ENCODE assay signal across 16 mouse cellular contexts in genomic region chr1:91914648-91915047, GRCm38 (mm10).
DNase-seq lines count a peak whose midpoint lies in the region; TF ChIP-seq lines count a peak whose summit lies in the region.
"Had no signal": no experiment of that assay in that cellular context is flagged by ENCODE, and none has a peak within 500 bp of the region (broad histone marks: within the 10 kb centered on the region; RNA-seq: fewer than 3 reads in every experiment).

No protein-coding gene starts in this region.

- WGBS in kidney, adult 2 months = 41% methylated on average over 3 of the region's 3 CpGs

- DNase-seq in cerebellum, postnatal 10 days = peak; percentile 37 to 38
- DNase-seq in cerebellum, adult 9-10 months = no peak
- DNase-seq in kidney, adult 2 months = peak; percentile 42
- DNase-seq in kidney, adult 8-10 months = no peak
- DNase-seq in mesoderm, embryonic 11.5 days (ENCODE audit: low read depth, low spot score) = peak; percentile 16
- no peak for DNase-seq in cerebellum, adult 11 months
- no peak for DNase-seq in left cerebral cortex, adult 11 months (ENCODE audit: low spot score)
- DNase-seq: cerebellum, adult 11-12 months; lung, postnatal 4 days; midbrain, embryonic 14.5 days; spleen, adult 18-20 months; thymus, postnatal 4 days had no signal

- no peaks in the 10 kb centered on the region for H3K27me3 ChIP-seq in kidney, adult 2 months (replicated peaks; ENCODE audit: control insufficient read depth, insufficient read depth, low read length)
- no peaks in the 10 kb centered on the region for H3K27me3 ChIP-seq in E14TG2a.4 (ENCODE audit: insufficient read depth, low read length)
- H3K27me3 ChIP-seq: neural tube, embryonic 12.5 days had no signal

- no peaks in the 10 kb centered on the region for H3K9me3 ChIP-seq in E14TG2a.4 (ENCODE audit: low read length)
- H3K9me3 ChIP-seq: neural tube, embryonic 12.5 days had no signal

- H3K4me1 ChIP-seq in kidney, adult 2 months (ENCODE audit: control insufficient read depth, insufficient read depth, low read length) = no peaks in the 10 kb centered on the region
- peaks cover 56% of the 10 kb centered on the region for H3K4me1 ChIP-seq in E14TG2a.4 (replicated peaks; ENCODE audit: low read depth, low read length)
- H3K4me1 ChIP-seq: neural tube, embryonic 12.5 days had no signal

- no peak for TF ChIP-seq CTCF in kidney, adult 2 months (conservative IDR thresholded peaks at IDR 0.05; ENCODE audit: insufficient read depth, insufficient read length, low read depth, low read length)
- no peak for TF ChIP-seq CTCF in E14TG2a.4 (conservative IDR thresholded peaks at IDR 0.05; ENCODE audit: low read length)

- no peak for TF ChIP-seq POLR2A in kidney, adult 2 months (IDR thresholded peaks at IDR 0.05; ENCODE audit: low read depth, low read length)

- H3K36me3 ChIP-seq in kidney, adult 2 months (ENCODE audit: control insufficient read depth, insufficient read depth, low read length) = no peaks in the 10 kb centered on the region
- H3K36me3 ChIP-seq in E14TG2a.4 (ENCODE audit: insufficient read depth, low read length) = no peaks in the 10 kb centered on the region
- H3K36me3 ChIP-seq: neural tube, embryonic 12.5 days had no signal

- H3K27ac ChIP-seq in kidney, adult 2 months (ENCODE audit: insufficient read depth, low read depth, low read length) = no peak overlapping the region
- H3K27ac ChIP-seq: layer of hippocampus, adult 2 months; neural tube, embryonic 12.5 days had no signal

- no peak overlapping the region for H3K4me3 ChIP-seq in kidney, adult 2 months (ENCODE audit: insufficient read depth, low read depth, low read length)
- H3K4me3 ChIP-seq in E14TG2a.4 (replicated peaks; ENCODE audit: low read length) = 0 out of 2 replicates have a peak overlapping the region, but pooled peaks have one; percentile 13
- H3K4me3 ChIP-seq: erythroblast, embryonic 14.5 days; layer of hippocampus, adult 2 months; neural tube, embryonic 12.5 days had no signal

Comparison
In these comparisons a context has a peak if more than half of its experiments do, and no peak if none do; other contexts are left out.
1. DNase-seq: peak in cerebellum, postnatal 10 days (2 of 2), kidney, adult 2 months (single experiment) and mesoderm, embryonic 11.5 days (single experiment); none in cerebellum, adult 9-10 months (single experiment), kidney, adult 8-10 months (0 of 2), cerebellum, adult 11 months (single experiment) and left cerebral cortex, adult 11 months (single experiment).